Mouse (Mus musculus) brain, embryonic 14.5 days (tissue): ENCODE data around the gene Ccdc134.

ENCODE experiments used
- CTCF ChIP-seq: fragments of 200-500 bp; IDR thresholded peaks from 2 replicates; pipeline ENCODE4 v1.5.1; 2012; ENCODE audit warnings: inconsistent platforms, mild to moderate bottlenecking, moderate library complexity, borderline replicate concordance; ENCODE audit not compliant: insufficient read depth, insufficient read length; ENCODE audit errors: extremely low read depth
- POLR2A ChIP-seq: fragments of 200-500 bp; IDR thresholded peaks from 2 replicates; pipeline ENCODE4 v1.6.1; 2012; ENCODE audit warnings: mild to moderate bottlenecking, inconsistent platforms, borderline replicate concordance; ENCODE audit not compliant: poor library complexity, insufficient read depth, insufficient read length, severe bottlenecking; ENCODE audit errors: extremely low read depth

DNA sequence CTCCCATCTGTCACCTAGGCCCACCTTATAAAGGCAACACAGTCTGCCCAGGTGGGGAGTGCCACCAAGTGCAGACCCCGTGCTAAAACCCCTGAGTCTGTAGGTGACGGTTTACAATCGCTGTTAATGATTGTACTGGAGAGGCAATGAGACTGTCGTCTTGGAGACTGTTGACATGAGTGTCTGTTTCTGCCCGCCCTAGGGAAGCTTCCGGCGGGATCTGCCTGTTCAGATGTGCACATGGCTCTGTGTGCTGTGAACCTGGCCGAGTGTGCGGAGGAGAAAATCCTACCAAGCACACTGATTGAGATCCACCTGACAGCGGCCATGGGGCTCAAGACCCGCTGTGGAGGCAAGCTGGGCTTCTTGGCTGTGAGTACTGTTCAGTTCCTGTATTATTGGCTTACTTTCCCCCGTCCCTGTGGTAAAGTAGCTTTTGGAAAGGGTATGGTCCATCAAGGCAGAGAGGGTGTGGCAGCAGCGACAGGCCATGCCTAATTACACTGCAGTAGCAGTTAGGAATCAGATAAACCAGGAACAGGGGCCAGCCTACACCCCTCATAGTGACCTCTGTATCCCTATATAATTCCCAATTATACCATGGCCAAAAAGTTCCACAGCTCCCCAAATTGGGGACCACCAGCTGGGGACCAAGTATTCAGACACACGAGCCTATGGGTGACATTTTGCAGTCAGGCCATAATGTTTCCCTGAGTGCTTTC is 57.5 kb downstream of the Ccdc134 start:
- TF ChIP-seq POLR2A (no peak), CTCF (no peak)
